In genomic region chr11:118009865-118010571, GRCm38 (mm10) we compare ENCODE assay signal across 10 mouse cellular contexts. TPM values are rescaled to one million over a fixed set of nuclear protein-coding genes. Genes with fewer than 3 reads are reported as not detected.
DNase-seq lines count a peak whose midpoint lies in the region; ATAC-seq and TF ChIP-seq lines count a peak whose summit lies in the region.
"Had no signal": no experiment of that assay in that cellular context is flagged by ENCODE, and none has a peak within 500 bp of the region (broad histone marks: within the 10 kb centered on the region; RNA-seq: fewer than 3 reads in every experiment).

No protein-coding gene starts in this region.

- H3K36me3 ChIP-seq in heart, embryonic 12.5 days, result peaks cover 22% of the 10 kb centered on the region
- peaks cover 14% of the 10 kb centered on the region for H3K36me3 ChIP-seq in ES-Bruce4 (ENCODE audit: control insufficient read depth, insufficient read depth, low read length, poor library complexity, severe bottlenecking)
- H3K36me3 ChIP-seq in midbrain, embryonic 12.5 days, result peaks cover 33% of the 10 kb centered on the region

- H3K4me3 ChIP-seq in heart, embryonic 12.5 days, result no peak overlapping the region
- no peak overlapping the region for H3K4me3 ChIP-seq in ES-Bruce4 (ENCODE audit: low read depth, low read length)
- no peak overlapping the region for H3K4me3 ChIP-seq in embryonic fibroblast, embryonic 13.5 days (ENCODE audit: insufficient read depth, low read length)
- no peak overlapping the region for H3K4me3 ChIP-seq in midbrain, embryonic 12.5 days
- H3K4me3 ChIP-seq: gastrocnemius, adult 2 months had no signal

- ATAC-seq in heart, embryonic 12.5 days (ENCODE audit: insufficient number of reproducible peaks, low FRiP score), result no peak
- 0 out of 2 replicates have a peak, but pooled peaks have one; percentile 34 for ATAC-seq in midbrain, embryonic 12.5 days (ENCODE audit: low FRiP score, low read depth)
- no peak for ATAC-seq in frontal cortex, adult (ENCODE audit: low TSS enrichment)

- no peak for DNase-seq in heart, adult 18-20 months
- no peak for DNase-seq in thymus, postnatal 4 days
- no peak for DNase-seq in cerebellum, postnatal 4 days (ENCODE audit: low spot score in 2 of 2)
- DNase-seq: adrenal gland, postnatal 14 days; gastrocnemius, adult 2 months had no signal

- no peaks in the 10 kb centered on the region for H3K9me3 ChIP-seq in heart, embryonic 12.5 days (replicated peaks)
- H3K9me3 ChIP-seq in ES-Bruce4 (replicated peaks; ENCODE audit: control insufficient read depth, insufficient read depth, low read length, poor library complexity, severe bottlenecking), result no peaks in the 10 kb centered on the region
- H3K9me3 ChIP-seq in midbrain, embryonic 12.5 days, result no peaks in the 10 kb centered on the region

- H3K27ac ChIP-seq in heart, embryonic 12.5 days (ENCODE audit: poor library complexity, severe bottlenecking), result no peak overlapping the region
- H3K27ac ChIP-seq in ES-Bruce4 (ENCODE audit: insufficient read depth, low read length), result peak overlapping the region; percentile 58
- H3K27ac ChIP-seq in embryonic fibroblast, embryonic 13.5 days (ENCODE audit: insufficient read depth, low read length), result peak overlapping the region; percentile 10
- H3K27ac ChIP-seq in midbrain, embryonic 12.5 days (replicated peaks), result peak overlapping the region; percentile 60
- H3K27ac ChIP-seq: gastrocnemius, adult 2 months had no signal

- H3K4me2 ChIP-seq in heart, embryonic 12.5 days, result no peak overlapping the region
- no peak overlapping the region for H3K4me2 ChIP-seq in midbrain, embryonic 12.5 days (replicated peaks)

- H3K9ac ChIP-seq in heart, embryonic 12.5 days, result peak overlapping the region; percentile 42
- peak overlapping the region; percentile 3; the same call in 1 of the 2 replicates for H3K9ac ChIP-seq in ES-Bruce4 (ENCODE audit: low read depth, poor library complexity, severe bottlenecking)
- H3K9ac ChIP-seq in midbrain, embryonic 12.5 days (replicated peaks), result no peak overlapping the region

- no peak for TF ChIP-seq CTCF in ES-Bruce4 (IDR thresholded peaks at IDR 0.05; ENCODE audit: low read depth, low read length)
- TF ChIP-seq CTCF in embryonic fibroblast, embryonic 13.5 days (IDR thresholded peaks at IDR 0.05; ENCODE audit: borderline replicate concordance, insufficient read depth, low read length), result no peak

- H3K4me1 ChIP-seq in heart, embryonic 12.5 days (replicated peaks), result peaks cover 57% of the 10 kb centered on the region
- peaks cover 35% of the 10 kb centered on the region for H3K4me1 ChIP-seq in ES-Bruce4 (ENCODE audit: control insufficient read depth, insufficient read depth, low read length)
- peaks cover 31% of the 10 kb centered on the region for H3K4me1 ChIP-seq in embryonic fibroblast, embryonic 13.5 days (ENCODE audit: control insufficient read depth, insufficient read depth, low read length)
- H3K4me1 ChIP-seq in midbrain, embryonic 12.5 days, result peaks cover 36% of the 10 kb centered on the region

- no peaks in the 10 kb centered on the region for H3K27me3 ChIP-seq in heart, embryonic 12.5 days (replicated peaks)
- H3K27me3 ChIP-seq in ES-Bruce4 (ENCODE audit: control insufficient read depth, insufficient read depth, low read length, poor library complexity, severe bottlenecking), result no peaks in the 10 kb centered on the region
- H3K27me3 ChIP-seq in midbrain, embryonic 12.5 days, result no peaks in the 10 kb centered on the region

- whole genome bisulfite sequencing in heart, embryonic 12.5 days, result 49% methylated on average over 4 of the region's 4 CpGs
- 51% methylated on average over 4 of the region's 4 CpGs for WGBS in midbrain, embryonic 12.5 days

- no peak for TF ChIP-seq POLR2A in ES-Bruce4 (IDR thresholded peaks at IDR 0.05; ENCODE audit: insufficient read depth, low read length)
- TF ChIP-seq POLR2A in embryonic fibroblast, embryonic 13.5 days (IDR thresholded peaks at IDR 0.05; ENCODE audit: low read depth, low read length), result no peak

- peak; percentile 92 for TF ChIP-seq EP300 in ES-Bruce4 (IDR thresholded peaks at IDR 0.05; ENCODE audit: insufficient read depth, low read depth, low read length)

RNA-seq across cellular contexts. Expression of gene Pgs1, which starts 23.9 kb away (rescaled TPM):
- 28.9 and 29.6 TPM in 2 replicates for polyA plus RNA-seq in heart, embryonic 12.5 days (2016; fragmentation: Nextera tagmentation; extraction: Ambion mirVana)
- total RNA-seq in heart, adult 18-20 months (2021), result 10 to 100 TPM; 17.0 to 18.8 TPM
- polyA plus RNA-seq in ES-Bruce4 (2011; ENCODE audit: insufficient read depth, insufficient read length, low read depth, missing spikeins), result 31.5 and 35.5 TPM in 2 replicates
- polyA plus RNA-seq in embryonic fibroblast, embryonic 13.5 days (2011; ENCODE audit: insufficient read length, low read depth, missing spikeins), result 29.5 and 33.4 TPM in 2 replicates
- polyA plus RNA-seq in midbrain, embryonic 12.5 days (2016; fragmentation: Nextera tagmentation; extraction: Ambion mirVana), result 47.5 and 48.9 TPM in 2 replicates

RNA-seq across cellular contexts. Expression of gene Socs3, which starts 40.2 kb away (rescaled TPM):
- polyA plus RNA-seq in heart, embryonic 12.5 days (2016; fragmentation: Nextera tagmentation; extraction: Ambion mirVana), result 7.1 and 8.0 TPM in 2 replicates
- total RNA-seq in heart, adult 18-20 months (2021), result 1 to 10 TPM; 3.2 to 3.5 TPM
- polyA plus RNA-seq in ES-Bruce4 (2011; ENCODE audit: insufficient read depth, insufficient read length, low read depth, missing spikeins), result 53.8 and 61.5 TPM in 2 replicates
- 15.2 and 31.9 TPM in 2 replicates for polyA plus RNA-seq in embryonic fibroblast, embryonic 13.5 days (2011; ENCODE audit: insufficient read length, low read depth, missing spikeins)
- 10.7 and 13.2 TPM in 2 replicates for polyA plus RNA-seq in midbrain, embryonic 12.5 days (2016; fragmentation: Nextera tagmentation; extraction: Ambion mirVana)
